In genomic region chr2:28848879-28849278, GRCm38 (mm10) we compare ENCODE assay signal across 29 mouse cellular contexts.
"Had no signal": no experiment of that assay in that cellular context is flagged by ENCODE, and none has a peak within 500 bp of the region (broad histone marks: within the 10 kb centered on the region; RNA-seq: fewer than 3 reads in every experiment).

No protein-coding gene starts in this region.

- H3K27me3 ChIP-seq: limb, embryonic 12.5 days; limb, embryonic 13.5 days; limb, embryonic 15.5 days; liver, embryonic 13.5 days; lung, embryonic 15.5 days; megakaryocyte, embryonic 14.5 days; midbrain, embryonic 12.5 days; midbrain, embryonic 13.5 days; midbrain, embryonic 15.5 days; neural tube, embryonic 12.5 days had no signal

- H3K27ac ChIP-seq: left cerebral cortex, adult 2 months; limb, embryonic 10.5 days; limb, embryonic 12.5 days; limb, embryonic 13.5 days; limb, embryonic 15.5 days; liver, embryonic 13.5 days; liver, embryonic 14.5 days; lung, embryonic 15.5 days; macrophage; midbrain, embryonic 10.5 days; midbrain, embryonic 12.5 days; midbrain, embryonic 13.5 days; midbrain, embryonic 15.5 days; neural tube, embryonic 12.5 days had no signal

- H3K4me3 ChIP-seq: left cerebral cortex, adult 2 months; limb, embryonic 10.5 days; limb, embryonic 12.5 days; limb, embryonic 13.5 days; limb, embryonic 15.5 days; liver, embryonic 13.5 days; lung, embryonic 15.5 days; megakaryocyte, embryonic 14.5 days; midbrain, embryonic 10.5 days; midbrain, embryonic 12.5 days; midbrain, embryonic 13.5 days; midbrain, embryonic 15.5 days; myocyte; neural tube, embryonic 12.5 days had no signal

- ATAC-seq: lung, postnatal 0 days; midbrain, embryonic 13.5 days; midbrain, embryonic 15.5 days; midbrain, embryonic 16.5 days had no signal

- H3K4me2 ChIP-seq: limb, embryonic 12.5 days; limb, embryonic 13.5 days; limb, embryonic 15.5 days; liver, embryonic 13.5 days; lung, embryonic 14.5 days; lung, embryonic 15.5 days; midbrain, embryonic 11.5 days; midbrain, embryonic 12.5 days; midbrain, embryonic 13.5 days; midbrain, embryonic 15.5 days; neural tube, embryonic 12.5 days had no signal

- H3K9me3 ChIP-seq: limb, embryonic 10.5 days; limb, embryonic 12.5 days; limb, embryonic 13.5 days; limb, embryonic 15.5 days; liver, embryonic 13.5 days; lung, embryonic 15.5 days; megakaryocyte, embryonic 14.5 days; midbrain, embryonic 10.5 days; midbrain, embryonic 12.5 days; midbrain, embryonic 13.5 days; midbrain, embryonic 15.5 days; neural tube, embryonic 12.5 days had no signal

- DNase-seq: layer of hippocampus, postnatal 36 days; left cerebral cortex, postnatal 4 days; liver, embryonic 13.5 days; lung, adult 18-20 months; lung, adult 2 months; lung, embryonic 14.5 days; lung, postnatal 10 days; lung, postnatal 14 days; lung, postnatal 36 days; lung, postnatal 4 days; midbrain, embryonic 14.5 days had no signal

- H3K4me1 ChIP-seq: limb, embryonic 10.5 days; limb, embryonic 12.5 days; limb, embryonic 15.5 days; liver, embryonic 13.5 days; midbrain, embryonic 10.5 days; midbrain, embryonic 12.5 days; midbrain, embryonic 13.5 days; midbrain, embryonic 15.5 days; neural tube, embryonic 12.5 days had no signal

- H3K9ac ChIP-seq: limb, embryonic 12.5 days; limb, embryonic 13.5 days; limb, embryonic 15.5 days; liver, embryonic 13.5 days; liver, embryonic 14.5 days; lung, embryonic 14.5 days; lung, embryonic 15.5 days; midbrain, embryonic 12.5 days; midbrain, embryonic 13.5 days; midbrain, embryonic 15.5 days; neural tube, embryonic 12.5 days had no signal
